Mouse (Mus musculus): ENCODE measurements at regions not wholly inside any gene's neighbourhood (a gene's known extent, or its start where the extent isn't known, plus 50 kb on each side); places are given as distances from the start of the nearest gene placed in this dataset.

DNA sequence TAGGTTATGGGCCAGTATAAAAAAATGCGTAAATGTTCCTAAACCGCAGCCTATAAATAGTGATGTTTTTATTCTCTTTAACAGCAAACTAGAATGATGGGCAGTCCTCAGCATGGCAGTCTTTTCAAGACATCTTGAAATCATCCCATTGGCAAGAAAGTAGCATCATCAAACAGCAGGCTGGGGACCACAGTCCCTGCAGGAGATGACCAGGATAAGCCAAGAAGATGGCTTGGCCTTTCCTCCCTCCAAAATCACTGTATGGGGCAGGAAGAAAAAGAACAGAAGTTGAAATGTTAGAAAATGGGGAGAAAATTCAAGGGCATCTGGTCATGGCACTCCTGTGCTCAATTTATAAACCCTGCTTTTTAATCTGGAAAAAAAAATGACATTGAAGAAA lies 93.0 kb upstream of the Plxna2 start:
- TF ChIP-seq CTCF (IDR thresholded peaks at IDR 0.05; ENCODE audit: borderline replicate concordance, insufficient read depth, low read depth, low read length) (no peak), POLR2A (IDR thresholded peaks at IDR 0.05; ENCODE audit: borderline replicate concordance, insufficient read depth, low read length) (no peak)
